Mouse (Mus musculus) G1E (cell line): Measurements from ENCODE around the gene Dhx38. TPM values are rescaled to one million over a fixed set of nuclear protein-coding genes. Genes with fewer than 3 reads are reported as not detected.

ENCODE experiments used
- ATAC-seq: 2 replicates; pipeline ENCODE4 v1.8.0; 2016; ENCODE audit warnings: mild to moderate bottlenecking; ENCODE audit not compliant: insufficient number of reproducible peaks, poor library complexity, low FRiP score, severe bottlenecking; ENCODE audit errors: extremely low read depth
- DNase-seq: peaks from one replicate; pipeline ENCODE4 v3.0.0; 2012; ENCODE audit warnings: low spot score
- H3K27me3 ChIP-seq: 2 replicates; pipeline ENCODE4 v1.6.1; 2012; ENCODE audit warnings: mild to moderate bottlenecking, low read length, inconsistent platforms; ENCODE audit not compliant: insufficient read depth
- H3K36me3 ChIP-seq: replicated peaks from 2 replicates; pipeline ENCODE3; 2012; ENCODE audit warnings: mild to moderate bottlenecking, inconsistent platforms
- H3K4me1 ChIP-seq: 2 replicates; pipeline ENCODE4 v1.6.1; 2012; ENCODE audit warnings: low read depth, low read length, inconsistent platforms, mixed read lengths; ENCODE audit not compliant: insufficient read depth
- H3K4me3 ChIP-seq: 2 replicates; pipeline ENCODE4 v1.5.1; 2012; ENCODE audit warnings: low read depth, mild to moderate bottlenecking, inconsistent platforms, low read length, moderate library complexity, mixed read lengths
- H3K9me3 ChIP-seq: replicated peaks from 2 replicates; pipeline ENCODE4 v1.6.1; 2012; ENCODE audit warnings: inconsistent platforms
- CTCF ChIP-seq: IDR thresholded peaks from 2 replicates; pipeline ENCODE4 v1.5.1; 2012; ENCODE audit warnings: low read depth, low read length, inconsistent platforms, mixed read lengths
- GATA1 ChIP-seq: IDR thresholded peaks from 2 replicates; pipeline ENCODE4 v1.6.1; 2012; ENCODE audit warnings: borderline replicate concordance, low read length, inconsistent platforms, mixed read lengths
- GATA2 ChIP-seq: IDR thresholded peaks from 2 replicates; pipeline ENCODE4 v1.6.1; 2012; ENCODE audit warnings: low read depth, low read length, inconsistent platforms, borderline replicate concordance
- POLR2AphosphoS5 ChIP-seq: IDR thresholded peaks from 2 replicates; pipeline ENCODE4 v1.6.1; 2012; ENCODE audit warnings: low read depth, low read length, inconsistent platforms; ENCODE audit not compliant: insufficient replicate concordance
- TAL1 ChIP-seq: conservative IDR thresholded peaks from 2 replicates; pipeline ENCODE4 v1.6.1; 2012; ENCODE audit warnings: low read depth, low read length, inconsistent platforms, mixed read lengths
- polyA plus RNA-seq: library from polyadenylated mRNA; stranded (reverse); fragments of >175 nt; gene quantifications from 2 replicates; pipeline ENCODE4 v1.2.3, GENCODE M21; 2012
- total RNA-seq, 2 experiments: library from RNA; stranded (forward) in 1 of 2; stranded (reverse) in 1 of 2; fragments of 200-1000 nt in 1 of 2; fragments of >200 nt in 1 of 2; fragmentation: Nextera tagmentation in 1 of 2; gene quantifications; 2 replicates each; pipeline ENCODE4 v1.2.3; 2014 to 2017

Gene Dhx38
- 16.3 and 22.9 TPM in 2 replicates for total RNA-seq (2014; fragmentation: Nextera tagmentation)
- 36.1 and 37.5 TPM in 2 replicates for total RNA-seq (2017)
- 26.8 and 34.1 TPM in 2 replicates for polyA plus RNA-seq

DNA sequence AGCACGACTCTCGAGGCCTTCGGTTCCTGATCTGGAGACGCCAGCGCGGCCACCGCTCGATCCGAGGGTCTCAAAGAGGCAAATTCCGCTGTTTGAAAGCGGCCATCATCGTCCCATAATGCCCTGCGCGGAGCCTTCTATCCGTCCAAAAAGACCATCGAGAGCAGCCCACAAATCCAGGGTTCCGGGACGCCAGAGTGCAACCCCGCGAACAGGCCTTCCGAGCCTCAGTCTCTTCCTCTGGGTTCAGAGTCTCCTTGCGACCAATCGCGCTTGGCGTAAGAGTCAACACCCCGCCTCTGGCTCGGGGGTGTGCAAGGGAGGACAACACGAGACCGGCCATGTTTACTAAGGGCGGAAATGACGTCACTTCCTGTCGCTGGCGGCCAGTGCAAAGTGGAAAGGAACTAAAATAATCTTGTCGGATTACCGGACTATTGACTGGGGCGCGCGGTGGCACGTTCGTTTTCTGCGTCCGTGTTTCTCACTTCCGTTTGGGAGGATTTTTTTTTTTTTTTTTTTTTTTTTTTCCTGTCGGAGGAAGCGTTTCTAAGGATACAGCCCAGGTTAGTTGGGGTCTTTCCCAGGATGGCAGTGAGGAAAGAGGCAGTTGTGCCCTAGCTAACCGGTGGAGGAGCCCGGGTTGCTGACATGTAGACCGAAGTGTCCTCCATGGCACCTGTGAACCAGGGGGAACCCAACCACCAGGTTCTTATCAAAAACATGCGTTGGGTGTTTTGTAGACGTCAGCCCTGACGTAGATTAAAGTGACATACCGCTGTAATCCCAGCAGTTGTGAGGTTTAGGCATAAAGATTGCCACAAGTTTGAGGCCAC lies at the start of gene Dhx38, which contains the start of gene Txnl4b:
Gene Dhx38 (minus strand): TSS at position 364 of the 836 bp plus-strand sequence.
Gene Txnl4b (plus strand): TSS at position 395 of the 836 bp plus-strand sequence.
- TF ChIP-seq GATA2, result no peak
- TF ChIP-seq TAL1, result no peak
- TF ChIP-seq GATA1, result no peak
- TF ChIP-seq CTCF, result no peak
- no peak for TF ChIP-seq POLR2AphosphoS5
- H3K27me3 ChIP-seq, result no peaks in the 10 kb centered on the region
- peaks cover 52% of the 10 kb centered on the region for H3K36me3 ChIP-seq
- ATAC-seq (peak; percentile 98), DNase-seq (peak; percentile 98)
- H3K4me1 ChIP-seq, result peaks cover 22% of the 10 kb centered on the region
- peak within 1 kb of the TSS; percentile 86 for H3K4me3 ChIP-seq
- no peaks in the 10 kb centered on the region for H3K9me3 ChIP-seq

DNA sequence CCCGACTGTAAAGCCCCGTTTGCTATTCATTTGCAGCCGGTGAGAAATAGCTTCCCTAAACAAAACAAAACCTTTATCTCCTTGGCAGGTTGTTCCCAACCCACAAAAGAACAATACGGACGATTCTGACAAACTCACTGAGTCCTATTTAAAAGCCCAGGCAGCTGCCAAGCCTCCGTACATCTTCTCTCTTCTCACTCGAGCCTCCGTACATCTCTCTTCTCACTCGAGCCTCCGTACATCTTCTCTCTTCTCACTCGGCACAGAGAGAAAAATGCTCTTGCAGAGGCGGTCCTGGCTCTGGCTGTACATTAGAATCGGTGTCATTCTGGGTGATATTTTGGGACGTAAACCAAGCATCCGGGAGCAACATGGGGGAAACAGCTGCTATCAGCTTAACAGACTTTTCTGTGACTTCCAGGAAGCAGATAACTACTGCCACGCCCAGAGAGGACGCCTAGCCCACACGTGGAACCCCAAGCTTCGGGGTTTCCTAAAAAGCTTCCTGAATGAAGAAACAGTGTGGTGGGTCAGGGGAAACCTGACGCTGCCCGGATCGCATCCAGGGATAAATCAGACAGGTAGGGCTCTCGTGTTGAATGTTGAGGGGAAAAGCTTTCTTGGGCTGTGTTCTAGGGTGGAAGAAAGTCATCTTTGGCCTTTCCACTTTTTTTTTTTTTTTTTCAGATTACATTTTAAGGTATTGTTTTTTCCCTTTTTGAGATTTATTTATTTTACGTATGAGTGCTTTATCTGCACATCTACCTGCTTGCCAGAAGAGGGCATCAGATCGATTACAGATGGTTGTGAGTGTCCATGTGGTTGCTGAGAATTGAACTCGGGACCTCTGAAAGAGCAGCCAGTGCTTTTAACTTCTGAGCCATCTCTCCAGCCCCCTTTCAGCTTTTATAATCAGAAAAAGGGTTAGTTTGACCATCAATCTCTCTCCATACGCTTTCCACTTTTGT lies 48.9 kb upstream of the Dhx38 start, which contains the start of gene Pkd1l3:
Gene Pkd1l3 (plus strand): TSS at position 275 of the 968 bp plus-strand sequence.
- H3K9me3 ChIP-seq, result peaks cover 16% of the 10 kb centered on the region
- peak within 1 kb of the TSS; percentile 70 for H3K4me3 ChIP-seq
- ATAC-seq, result peak; percentile 94
- no peaks in the 10 kb centered on the region for H3K27me3 ChIP-seq
- peaks cover 50% of the 10 kb centered on the region for H3K36me3 ChIP-seq
- peaks cover 43% of the 10 kb centered on the region for H3K4me1 ChIP-seq
- TF ChIP-seq TAL1, result peak; percentile 32; the same call in 1 of the 2 replicates
- TF ChIP-seq GATA2, result no peak
- peak; percentile 62 for DNase-seq

DNA sequence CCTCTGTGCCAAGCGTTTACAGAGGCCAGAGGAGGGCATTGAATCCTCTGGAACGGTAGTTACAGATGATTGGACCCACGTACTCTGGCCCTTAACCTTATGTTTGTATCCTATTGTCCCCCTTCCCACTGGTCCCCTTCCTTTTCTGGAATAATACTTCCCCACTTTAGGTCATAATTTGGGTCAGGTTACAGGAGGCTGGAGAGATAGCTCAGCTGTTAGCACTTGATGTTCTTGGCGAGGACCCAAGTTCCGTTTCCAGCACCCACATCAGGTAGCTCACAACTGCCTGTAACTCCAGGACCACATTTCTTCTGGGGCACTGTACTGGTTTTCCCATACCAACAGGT lies 43.5 kb upstream of the Dhx38 start:
- H3K4me1 ChIP-seq, result peaks cover 50% of the 10 kb centered on the region
- TF ChIP-seq POLR2AphosphoS5 (no peak), TAL1 (no peak), CTCF (no peak), GATA2 (no peak)
- peak overlapping the region; percentile 75 for H3K4me3 ChIP-seq
- no peaks in the 10 kb centered on the region for H3K9me3 ChIP-seq
- peaks cover 38% of the 10 kb centered on the region for H3K36me3 ChIP-seq
- DNase-seq, result no peak
- no peaks in the 10 kb centered on the region for H3K27me3 ChIP-seq
- no peak for ATAC-seq

DNA sequence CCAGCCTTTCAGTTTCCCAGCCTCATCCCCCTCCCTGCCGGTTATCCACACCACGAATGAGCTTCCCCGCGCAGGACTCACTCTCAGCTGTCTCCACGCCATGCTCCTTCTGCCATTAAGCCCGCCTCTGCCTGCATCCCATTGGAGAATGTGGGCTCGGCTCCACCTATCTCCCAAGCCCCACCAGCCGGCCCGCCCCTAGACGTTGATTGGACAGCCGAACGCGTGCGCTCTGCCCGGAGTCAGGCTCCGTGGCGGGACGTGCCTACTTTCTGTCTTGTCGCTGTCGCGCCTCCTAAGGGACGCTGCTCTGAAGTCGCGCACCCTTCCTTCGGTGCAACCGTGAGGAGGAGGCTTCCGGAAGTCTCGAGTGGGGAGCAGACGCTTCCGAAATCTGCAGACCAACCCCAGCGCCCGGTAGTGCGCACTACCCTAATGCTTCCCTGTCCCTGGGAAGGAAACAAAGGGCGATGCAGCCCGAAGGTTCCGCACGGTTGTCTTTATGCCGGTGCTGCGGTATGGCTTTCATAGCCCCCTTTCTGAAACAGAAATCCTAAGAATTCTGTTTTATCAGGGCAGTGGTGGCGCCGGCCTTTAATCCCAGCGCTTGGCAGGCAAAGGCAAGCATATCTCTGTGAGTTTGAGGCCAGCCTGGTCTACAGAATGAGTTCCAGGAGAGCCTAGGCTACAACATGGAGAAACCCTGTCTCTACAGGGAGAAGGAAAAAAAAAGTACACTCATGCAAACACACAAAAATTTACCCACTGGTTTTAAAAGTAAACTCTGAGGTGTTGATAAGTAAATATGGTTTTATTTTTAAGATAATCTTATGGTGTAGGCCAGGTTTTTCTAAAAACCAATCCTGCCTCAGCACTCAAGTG lies 42.9 kb upstream of the Dhx38 start, which contains the start of gene Dhodh:
Gene Dhodh (minus strand): TSS at position 403 of the 882 bp plus-strand sequence.
- H3K9me3 ChIP-seq, result no peaks in the 10 kb centered on the region
- H3K4me3 ChIP-seq, result peak within 1 kb of the TSS; percentile 75
- H3K4me1 ChIP-seq, result peaks cover 46% of the 10 kb centered on the region
- TF ChIP-seq POLR2AphosphoS5, result no peak
- TF ChIP-seq TAL1, result no peak
- no peak for TF ChIP-seq GATA1
- no peak for TF ChIP-seq CTCF
- TF ChIP-seq GATA2, result no peak
- H3K27me3 ChIP-seq, result no peaks in the 10 kb centered on the region
- ATAC-seq (peak; percentile 94), DNase-seq (peak; percentile 97)
- peaks cover 45% of the 10 kb centered on the region for H3K36me3 ChIP-seq

DNA sequence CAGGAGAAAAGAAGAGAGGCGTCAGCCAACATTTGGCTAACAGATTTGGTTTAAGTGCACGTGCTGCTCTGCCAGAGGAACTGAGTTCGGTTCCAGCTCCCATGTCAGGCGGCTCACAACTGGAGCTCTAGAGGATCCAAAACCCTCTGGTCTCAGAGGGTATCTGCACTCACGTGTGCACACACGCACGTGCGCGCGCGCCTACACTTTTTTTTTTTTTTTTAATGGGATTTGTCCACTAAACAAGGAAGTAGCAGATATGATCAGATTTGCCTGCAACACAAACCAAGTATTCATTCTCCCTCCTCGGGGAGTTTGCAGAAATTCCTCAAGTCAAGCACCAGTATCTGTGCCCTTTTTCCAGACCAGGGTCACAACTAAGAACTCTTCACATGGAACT lies 42.0 kb upstream of the Dhx38 start:
- TF ChIP-seq GATA2 (no peak), TAL1 (no peak)
- Histone ChIP-seq H3K9me3 (no peaks in the 10 kb centered on the region), H3K4me1 (peaks cover 39% of the 10 kb centered on the region), H3K4me3 (peak overlapping the region; percentile 75), H3K36me3 (peaks cover 49% of the 10 kb centered on the region), H3K27me3 (no peaks in the 10 kb centered on the region)
- ATAC-seq, result no peak
- DNase-seq, result no peak
